Mouse (Mus musculus) E14TG2a.4 (cell line): ENCODE results near the gene Defb36.

Source experiments
- CTCF ChIP-seq: conservative IDR thresholded peaks from 2 replicates; pipeline ENCODE4 v1.5.1; 2014; ENCODE audit warnings: low read length
- NANOG ChIP-seq: IDR thresholded peaks from 2 replicates; pipeline ENCODE4 v1.6.1; 2014; ENCODE audit warnings: borderline replicate concordance, low read length, mixed read lengths
- POU5F1 ChIP-seq: IDR thresholded peaks from 2 replicates; pipeline ENCODE4 v1.6.1; 2014; ENCODE audit warnings: low read length, borderline replicate concordance

DNA sequence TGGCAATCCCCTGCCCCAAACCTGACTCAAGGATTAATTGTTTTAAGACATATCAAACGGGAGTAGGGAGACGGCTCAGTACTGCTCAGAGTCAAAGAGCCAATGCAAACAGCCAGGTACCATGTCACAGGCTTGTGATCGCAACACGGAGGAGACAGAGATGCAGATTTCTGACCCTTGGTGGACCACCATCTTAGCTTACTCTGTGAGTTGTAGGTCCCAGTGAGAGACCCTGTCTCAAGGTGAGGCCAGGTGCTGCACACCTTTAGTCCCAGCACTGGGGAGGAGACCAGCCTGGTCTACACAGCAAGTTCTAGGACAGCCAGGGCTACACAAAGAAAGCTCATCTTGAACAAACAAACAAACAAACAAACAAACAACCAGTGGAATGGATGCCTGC is 33.3 kb downstream of the Defb36 start:
- TF ChIP-seq CTCF (no peak), NANOG (no peak), POU5F1 (no peak)
